Mouse (Mus musculus) retina, postnatal 7 days (tissue): Measurements from ENCODE around the gene Neurl1a.
A peak's percentile ranks its signal among the peaks of the same experiment; 100 is the strongest.

Source experiments
- DNase-seq: peaks from one replicate; pipeline ENCODE4 v3.0.0-alpha.2; 2012; ENCODE audit warnings: low read depth, low spot score

Gene Neurl1a

DNA sequence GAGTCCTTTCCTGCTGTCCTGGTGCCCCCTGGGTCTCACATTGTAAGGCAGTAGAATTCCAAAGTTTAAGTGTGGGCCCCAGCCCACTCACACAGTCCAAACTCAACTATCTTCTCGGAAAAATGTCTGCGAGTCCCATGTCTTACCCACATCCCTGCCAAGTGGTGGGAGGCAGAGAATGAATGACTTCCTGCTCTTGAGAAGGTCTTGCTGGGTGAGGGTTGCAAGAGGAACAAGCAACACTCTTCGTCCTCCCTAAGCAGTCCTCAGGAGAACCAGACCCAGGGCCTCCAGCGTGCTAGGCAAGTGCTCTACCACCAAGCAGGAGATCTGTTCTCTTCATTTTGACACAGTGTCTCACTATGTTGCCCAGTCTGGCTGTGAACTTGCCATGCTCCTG is 63.6 kb downstream of the Neurl1a start:
- DNase-seq = no peak

DNA sequence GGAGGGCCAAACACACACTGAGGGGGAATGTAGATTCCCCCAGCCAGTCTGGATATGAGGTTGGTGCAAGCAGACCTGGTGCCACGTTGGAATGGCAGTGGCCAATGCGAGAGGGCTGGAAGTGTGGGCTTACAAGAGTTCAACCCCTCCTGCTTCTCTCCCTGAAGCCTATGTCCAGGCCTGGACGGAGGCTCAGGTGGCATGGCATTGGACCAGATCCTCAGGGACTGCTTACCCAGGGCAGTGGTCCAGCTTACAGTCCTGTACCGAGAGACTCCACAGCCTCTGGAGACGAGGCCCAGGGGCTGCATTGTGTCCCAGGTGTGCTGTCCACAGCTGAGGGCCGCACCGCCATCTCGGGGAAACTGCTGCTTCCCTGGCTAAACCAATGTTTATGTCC is 66.9 kb downstream of the Neurl1a start:
- no peak for DNase-seq

DNA sequence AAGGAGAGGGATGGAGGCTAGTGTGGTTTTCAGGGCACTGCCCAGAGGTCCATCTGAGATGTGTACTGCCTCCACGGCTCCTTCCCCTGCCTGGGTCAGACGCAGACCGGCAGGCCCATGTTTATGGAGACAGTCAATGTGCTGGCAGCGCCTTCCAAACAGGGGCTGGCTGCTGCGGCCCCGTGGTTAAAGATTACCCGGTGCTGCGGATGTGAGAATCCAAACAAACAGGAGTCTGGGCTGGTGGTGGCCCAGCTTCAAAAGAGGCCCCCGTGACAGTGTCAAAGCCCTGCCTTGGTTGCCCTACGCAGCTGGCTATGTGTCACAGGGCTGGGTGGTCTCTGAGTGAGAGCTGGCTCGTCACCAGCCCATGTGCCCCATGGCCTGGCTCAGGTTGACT is 69.2 kb downstream of the Neurl1a start:
- DNase-seq = no peak

DNA sequence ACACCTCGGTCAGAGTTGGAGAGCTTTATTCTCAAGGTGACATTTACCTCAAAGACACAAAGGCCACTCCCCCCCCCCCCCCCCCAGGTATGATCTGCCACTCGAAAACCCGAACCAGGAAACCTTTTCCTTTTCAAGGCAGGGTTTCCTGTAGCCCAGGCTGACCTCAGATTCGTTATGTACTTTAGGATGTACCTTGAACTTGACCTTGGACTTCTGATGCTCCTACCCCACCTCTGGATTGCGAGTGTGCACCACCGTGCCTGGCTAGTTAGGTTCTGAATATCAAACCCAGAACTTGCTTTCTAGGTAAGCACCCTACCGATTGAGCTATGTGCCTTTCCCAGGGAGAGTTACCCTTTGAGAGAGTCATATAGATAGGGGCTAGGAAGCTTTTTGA is 69.7 kb downstream of the Neurl1a start:
- no peak for DNase-seq

DNA sequence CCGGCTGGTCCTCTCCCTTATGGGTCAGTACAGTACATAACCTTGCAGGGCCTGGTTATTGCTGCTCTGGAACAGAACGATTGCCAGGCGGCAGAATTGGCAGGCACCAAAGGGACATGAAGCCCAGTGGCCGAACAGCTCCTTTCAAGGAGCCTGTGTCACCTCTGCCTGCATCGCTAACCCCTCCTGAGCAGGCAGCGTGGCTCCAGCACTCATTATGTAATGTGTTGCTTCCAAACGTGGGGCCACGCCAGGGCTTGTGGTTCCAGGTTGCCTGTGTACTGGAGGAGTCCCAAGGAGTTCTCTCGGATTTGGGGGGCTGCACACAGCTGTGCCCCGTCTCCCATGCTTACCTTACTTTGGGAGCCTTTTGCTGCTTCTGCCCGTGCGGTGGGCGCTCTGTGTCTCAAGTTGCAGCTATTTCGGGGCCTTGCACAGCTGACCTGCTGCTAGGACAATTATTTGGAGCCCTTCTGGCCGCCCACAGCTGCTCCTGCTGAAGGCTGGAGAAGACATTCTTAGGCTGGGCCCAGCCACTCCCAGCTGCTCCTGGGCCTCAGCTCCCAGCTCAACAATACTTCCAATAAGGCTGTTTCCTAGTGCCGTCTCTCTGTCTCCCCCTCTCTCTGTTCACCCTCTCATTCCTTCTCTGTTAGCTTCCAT is 70.4 kb downstream of the Neurl1a start:
- no peak for DNase-seq

DNA sequence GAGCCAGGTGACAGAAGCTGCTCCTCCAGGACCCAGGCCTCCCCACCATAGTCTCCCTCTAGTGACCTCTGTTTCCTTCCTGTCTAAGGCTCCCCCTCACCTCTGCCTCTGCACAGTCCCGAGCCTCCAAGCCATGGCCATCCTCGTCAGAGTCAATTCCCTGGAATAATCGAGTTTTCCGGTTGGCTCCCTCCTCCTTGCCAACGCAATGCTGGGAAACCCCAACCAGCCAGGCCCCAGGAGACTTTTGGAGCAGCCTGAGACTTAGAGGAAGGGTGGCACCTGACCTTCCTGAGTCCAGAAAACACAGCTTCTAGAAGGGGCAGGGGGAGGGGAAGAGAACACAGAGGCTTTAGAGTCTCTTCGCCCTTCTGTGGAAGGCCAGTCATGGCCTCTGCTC is 72.3 kb downstream of the Neurl1a start:
- no peak for DNase-seq

DNA sequence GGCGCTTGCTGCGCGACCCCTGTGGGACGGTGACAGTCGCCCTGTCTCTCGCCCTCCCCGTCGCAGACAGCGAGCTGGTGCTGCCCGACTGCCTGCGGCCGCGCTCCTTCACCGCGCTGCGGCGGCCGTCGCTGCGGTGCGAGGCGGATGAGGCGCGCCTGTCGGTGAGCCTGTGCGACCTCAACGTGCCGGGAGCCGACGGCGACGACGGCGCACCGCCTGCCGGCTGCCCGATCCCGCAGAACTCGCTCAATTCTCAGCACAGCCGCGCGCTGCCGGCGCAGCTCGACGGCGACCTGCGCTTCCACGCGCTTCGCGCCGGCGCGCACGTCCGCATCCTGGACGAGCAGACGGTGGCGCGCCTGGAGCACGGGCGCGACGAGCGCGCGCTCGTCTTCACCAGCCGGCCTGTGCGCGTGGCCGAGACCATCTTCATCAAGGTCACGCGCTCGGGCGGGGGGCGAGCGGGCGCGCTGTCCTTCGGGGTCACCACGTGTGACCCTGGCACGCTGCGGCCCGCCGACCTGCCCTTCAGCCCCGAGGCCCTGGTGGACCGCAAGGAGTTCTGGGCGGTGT is 74.5 kb downstream of the Neurl1a start:
- DNase-seq = peak; percentile 39

DNA sequence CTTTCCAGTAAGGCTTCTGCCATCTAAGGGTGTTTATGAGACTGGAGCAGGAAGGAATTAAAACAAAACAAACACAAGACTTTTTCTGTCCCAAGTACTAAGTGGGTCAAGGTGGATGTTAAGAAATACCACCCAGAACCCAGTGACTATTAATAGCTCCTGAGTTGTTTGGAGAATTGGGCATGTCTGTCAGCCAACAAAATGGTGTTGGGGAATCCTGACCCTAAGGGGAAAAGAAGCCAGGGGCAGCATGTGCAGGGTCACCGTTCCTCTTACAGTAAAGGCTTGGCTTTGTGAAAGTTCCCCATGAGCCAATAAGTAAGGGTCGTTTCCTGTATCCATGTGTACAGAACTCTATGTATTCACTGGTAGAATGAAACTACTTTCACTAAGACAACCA is 76.4 kb downstream of the Neurl1a start:
- no peak for DNase-seq

DNA sequence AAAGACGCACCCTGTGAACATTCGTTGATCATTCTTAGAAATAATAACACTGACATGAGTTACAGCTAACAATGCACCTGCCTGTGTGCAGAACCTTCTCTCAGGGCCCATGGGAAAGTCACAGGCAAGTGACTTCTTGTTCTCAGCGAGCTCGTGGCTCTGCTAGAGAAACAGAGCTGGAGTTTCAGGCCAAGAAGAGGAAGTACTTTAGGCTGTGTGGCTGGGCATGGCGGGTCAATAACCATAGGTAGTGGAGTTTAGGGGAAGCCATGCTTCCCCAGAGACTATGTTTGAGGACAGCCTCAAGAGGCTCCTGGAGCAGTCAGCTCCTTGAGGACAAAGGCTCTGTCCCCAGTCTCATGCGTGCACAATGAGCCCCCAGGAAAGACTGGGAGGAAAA is 77.3 kb downstream of the Neurl1a start:
- DNase-seq = no peak

DNA sequence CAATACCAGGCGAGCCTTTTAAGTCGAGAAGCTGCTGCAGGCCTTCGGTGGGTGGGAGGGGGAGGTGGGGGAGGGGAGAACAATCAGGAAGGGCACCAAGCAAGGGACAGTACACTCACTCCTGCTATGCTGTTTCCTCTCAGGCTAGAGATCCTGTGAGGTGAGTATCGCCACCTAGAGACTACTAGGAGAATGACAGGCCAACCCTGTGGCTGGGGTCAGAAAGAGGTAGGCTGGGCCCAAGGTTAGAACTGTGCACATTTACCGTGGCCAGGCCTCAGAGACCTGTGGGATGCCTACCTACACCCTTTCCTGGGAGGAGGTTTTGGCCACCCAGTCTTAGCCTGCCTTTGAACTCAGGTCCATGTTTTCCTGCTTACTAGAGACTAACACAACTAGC is 81.0 kb downstream of the Neurl1a start:
- DNase-seq = peak; percentile 32

DNA sequence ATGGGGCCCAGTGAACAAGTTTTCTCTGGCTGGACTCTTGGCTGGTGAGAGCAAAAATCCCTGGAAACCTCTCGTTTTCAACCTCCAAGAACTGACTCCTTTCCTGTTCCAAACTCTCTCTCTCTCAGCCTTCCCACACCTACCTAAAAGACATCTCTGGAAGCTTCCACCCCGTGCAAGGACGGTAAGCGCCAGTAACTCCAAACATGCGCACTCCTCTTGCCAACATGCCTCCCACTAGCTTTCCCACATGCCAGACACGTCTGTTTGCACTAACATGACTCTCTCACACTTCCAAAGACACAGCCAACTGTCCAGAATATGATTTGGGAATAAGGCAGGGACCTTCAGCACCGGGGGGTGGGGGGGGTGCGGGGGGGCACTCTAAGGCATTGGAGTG is 82.6 kb downstream of the Neurl1a start:
- no peak for DNase-seq

DNA sequence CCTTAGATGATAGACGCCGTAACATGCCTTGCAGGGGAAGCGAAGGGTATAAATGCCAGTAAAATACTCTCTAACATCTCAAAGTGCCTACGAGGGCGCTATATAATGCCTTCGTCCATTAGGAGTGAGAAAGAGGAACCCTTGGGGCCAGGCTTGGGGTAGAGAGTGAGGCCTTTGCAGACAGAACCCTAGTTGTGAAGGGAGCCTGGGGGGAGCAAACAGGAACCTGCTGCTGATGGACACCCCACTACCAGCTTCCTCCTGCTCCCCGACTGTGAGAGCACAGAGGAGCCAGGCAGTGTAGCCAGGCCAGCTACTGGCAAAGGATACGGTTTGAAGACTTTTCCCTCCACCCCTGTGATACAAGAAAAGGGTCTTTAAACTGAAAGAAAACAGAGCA is 85.0 kb downstream of the Neurl1a start:
- no peak for DNase-seq

DNA sequence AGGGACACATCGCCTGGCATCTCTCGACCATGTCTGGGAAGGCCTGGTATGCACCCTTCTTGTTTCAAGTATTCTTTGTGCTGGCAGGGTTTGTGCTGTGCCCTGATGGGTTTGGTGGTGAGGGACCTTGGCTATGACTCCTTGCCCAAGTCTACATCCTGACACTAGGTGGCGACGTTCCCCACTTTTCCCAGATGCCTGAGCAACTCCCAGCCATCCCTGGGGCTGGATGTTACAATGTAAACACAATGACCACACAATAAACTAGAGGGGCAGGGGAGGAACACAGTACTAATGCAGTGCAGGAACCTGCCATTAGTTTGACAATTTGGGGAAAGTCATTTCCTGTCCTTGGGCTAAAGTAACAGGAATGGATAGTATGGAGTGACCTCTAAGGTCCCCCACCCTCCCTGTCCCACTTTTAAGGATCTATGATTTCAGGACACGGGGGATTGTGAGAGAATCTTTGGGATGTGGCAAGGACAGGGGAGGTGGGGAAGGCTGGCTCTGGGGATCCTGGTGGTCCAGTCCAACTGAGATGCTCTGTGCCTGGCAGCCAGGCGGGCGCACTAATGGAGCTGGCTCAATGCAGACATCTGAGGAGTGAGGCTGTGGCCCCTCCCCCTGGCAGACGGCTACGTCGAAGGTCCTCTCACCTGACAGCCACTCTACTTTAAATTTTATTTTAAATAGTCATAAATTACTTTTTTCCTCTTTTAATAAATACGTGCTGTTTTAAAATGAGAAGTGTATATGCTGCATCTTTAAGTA is 85.9 kb downstream of the Neurl1a start:
- DNase-seq = peak; percentile 68

DNA sequence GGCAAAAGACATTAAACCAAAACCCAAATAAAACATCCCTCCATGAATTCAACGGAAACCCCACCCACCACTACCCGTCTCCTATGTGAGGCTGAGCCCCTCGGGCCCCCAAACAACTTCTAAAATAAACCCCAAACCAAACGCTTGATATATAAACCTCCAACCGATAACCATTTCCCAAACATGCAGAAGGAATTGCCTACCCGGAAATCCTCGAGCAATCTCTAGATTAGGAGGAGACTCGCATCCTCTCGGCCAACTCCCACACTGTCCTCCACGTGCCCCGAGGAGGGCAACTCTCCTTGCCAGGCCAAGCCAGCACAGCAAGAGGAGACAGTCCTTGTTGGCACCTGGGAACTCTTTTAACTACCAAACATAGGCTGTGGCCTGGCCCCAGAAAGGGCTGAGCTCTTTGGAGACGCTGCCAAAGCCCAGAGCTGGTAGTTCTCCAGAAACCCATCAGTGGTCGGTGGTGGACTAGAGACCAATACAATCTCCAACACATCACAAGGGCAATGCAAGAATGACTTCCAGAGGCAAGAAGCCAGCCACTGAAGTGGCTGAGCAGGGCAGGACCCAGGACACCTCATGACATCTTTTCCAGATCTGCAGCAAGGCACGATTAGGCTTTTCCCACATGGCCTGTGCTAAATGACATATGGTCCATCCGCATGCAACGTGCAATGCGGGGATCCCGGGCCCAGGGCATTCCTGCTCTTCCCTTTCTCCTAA is 87.6 kb downstream of the Neurl1a start:
- DNase-seq = no peak

DNA sequence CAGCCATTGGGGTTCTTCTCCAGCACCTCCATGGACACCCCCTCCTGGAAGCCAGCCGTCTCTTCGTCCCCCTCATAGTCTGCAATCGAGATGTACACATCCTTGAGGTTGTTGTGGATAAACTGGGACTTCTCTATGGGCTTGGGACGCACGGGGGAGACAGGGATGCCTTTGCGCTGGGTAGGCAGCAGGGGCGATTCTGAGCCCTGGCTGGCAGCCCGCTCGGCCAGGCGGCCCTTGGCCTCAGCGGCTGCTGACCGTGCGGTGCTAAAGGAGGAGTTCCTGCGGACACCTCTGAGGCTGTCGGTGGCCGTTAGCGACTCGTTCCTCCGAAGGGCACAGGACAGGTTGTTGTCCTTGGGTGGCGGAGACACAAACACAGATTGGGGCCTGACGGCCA is 88.4 kb downstream of the Neurl1a start:
- DNase-seq = no peak

DNA sequence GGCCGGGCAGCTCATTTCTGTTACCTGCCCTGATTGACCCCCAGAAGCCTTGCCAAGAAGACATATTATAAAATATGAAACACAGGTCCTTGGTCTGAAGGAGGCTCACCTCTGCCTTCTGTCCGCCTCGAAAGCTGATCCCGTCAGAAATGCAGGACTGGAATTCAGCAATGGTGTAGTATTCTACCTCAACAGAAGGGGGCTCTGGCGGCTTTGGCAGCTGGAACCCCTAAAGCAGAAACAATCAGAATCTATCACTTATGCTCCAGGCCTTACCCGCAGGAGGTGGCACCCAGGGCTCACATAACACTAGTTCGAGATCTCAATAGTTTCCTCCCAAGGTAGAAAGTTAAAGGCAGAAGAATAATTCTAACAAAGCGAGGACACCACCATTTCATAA is 91.1 kb downstream of the Neurl1a start:
- DNase-seq = no peak

DNA sequence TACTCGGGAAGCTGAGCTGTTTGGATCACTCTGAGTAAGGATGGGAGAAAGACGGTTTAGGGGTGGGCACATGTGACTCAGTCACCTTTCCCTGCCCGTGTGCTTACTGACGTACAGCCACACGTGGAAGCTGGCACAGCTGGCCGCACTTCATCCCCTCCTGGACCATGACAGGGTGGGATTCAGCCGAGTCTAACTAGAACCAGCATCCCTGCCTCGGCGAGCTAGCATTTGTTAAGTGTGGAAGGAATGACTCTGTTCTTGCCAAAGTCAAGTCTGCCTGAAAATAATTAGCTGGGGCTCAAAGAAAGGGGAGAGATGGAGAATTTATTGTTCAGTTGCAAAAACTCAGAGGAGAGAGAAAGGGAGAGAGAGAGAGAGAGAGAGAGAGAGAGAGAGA is 91.9 kb downstream of the Neurl1a start:
- no peak for DNase-seq

DNA sequence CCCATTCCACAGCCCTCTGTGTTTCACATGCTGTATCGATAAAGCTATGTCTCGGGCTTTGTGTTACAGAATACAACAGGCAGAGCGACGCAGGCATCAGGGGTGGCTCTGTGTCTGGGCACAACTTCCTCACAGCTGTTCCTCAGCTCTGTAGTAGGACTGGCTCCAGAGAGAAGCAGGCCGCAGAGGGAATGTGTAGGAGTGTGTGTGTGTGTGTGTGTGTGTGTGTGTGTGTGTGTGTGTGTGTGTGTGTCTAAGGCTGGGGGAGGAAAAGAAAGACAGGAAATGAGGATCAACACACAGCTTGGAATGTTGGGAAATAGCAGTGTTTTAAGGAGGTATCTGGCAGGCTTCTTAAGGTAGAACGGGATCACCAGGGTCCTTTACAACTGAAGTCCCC is 98.1 kb downstream of the Neurl1a start:
- DNase-seq = no peak

DNA sequence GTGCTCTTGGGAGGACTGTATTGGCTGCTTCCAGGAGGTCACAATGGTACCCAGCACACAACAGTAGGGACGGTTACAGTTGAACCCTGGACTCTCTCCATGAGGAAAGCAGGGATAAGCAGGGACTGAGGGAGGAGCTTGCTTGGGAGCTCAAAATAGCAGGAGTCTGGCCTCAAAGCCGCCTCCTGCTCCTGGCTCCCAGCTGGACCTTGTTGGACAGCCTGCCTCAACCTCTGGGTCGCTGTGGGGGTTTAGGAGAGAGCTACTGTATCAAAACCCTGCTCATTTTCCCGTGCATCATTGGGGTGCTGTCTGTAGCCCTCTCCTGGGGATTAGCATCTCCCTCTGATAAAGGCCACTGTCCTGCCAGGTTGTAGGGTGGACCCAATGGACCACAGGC is 100.8 kb downstream of the Neurl1a start:
- DNase-seq = no peak

DNA sequence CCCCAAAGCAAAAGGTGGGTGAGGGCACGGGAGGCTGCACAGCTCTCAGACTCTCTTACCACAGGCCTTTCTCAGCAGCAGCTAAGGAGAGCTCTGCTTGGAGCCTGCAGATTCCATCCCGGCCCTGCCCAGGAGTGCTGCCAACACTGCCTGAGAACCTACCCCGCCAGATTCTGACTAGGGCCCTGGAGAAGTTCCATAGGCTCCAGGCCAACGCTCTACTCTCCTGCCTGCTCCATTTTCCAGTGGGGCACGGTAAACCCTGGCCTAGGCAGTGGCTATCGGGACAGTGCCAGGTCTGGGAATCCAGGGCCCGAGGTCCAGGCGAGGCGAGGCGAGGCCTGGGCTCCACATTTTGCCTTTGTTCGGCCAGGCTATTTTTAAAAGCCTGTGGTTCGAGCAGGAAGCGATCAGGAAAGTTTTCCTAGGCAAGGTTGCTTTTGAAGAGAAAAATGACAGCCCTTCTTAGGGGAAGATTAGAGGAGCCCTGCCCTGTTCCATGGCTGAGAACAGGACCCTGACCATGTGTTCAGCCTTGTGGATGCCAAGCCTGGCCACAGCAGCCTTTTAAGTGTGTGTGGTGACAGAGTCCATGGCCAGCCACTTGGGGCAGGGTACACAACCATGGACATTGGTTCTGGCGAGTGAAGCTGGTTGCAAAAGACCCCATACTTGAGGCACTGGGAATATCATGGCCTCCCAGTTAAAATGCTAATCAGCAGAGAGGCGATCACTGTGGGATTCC is 101.3 kb downstream of the Neurl1a start:
- DNase-seq = no peak

DNA sequence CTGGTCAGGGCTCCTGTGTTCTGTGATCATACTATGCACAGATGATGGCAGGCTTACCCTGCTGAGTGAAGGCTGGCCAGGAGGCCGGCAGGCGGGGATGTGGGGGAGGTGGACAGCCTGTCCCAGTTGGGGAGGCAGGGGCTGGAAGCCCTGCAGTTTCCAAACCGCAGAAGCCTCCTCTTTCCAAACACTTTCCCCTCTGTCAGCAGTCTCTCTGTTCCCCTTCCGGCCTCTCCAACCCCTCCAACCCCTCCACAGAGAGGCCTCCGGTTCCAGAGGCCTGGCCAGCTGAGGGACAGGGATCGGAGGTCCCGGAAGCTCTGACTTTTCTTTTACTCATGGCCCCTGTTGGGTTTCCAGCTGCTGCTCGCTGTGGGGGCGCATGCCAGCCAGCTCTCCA is 102.3 kb downstream of the Neurl1a start:
- no peak for DNase-seq

DNA sequence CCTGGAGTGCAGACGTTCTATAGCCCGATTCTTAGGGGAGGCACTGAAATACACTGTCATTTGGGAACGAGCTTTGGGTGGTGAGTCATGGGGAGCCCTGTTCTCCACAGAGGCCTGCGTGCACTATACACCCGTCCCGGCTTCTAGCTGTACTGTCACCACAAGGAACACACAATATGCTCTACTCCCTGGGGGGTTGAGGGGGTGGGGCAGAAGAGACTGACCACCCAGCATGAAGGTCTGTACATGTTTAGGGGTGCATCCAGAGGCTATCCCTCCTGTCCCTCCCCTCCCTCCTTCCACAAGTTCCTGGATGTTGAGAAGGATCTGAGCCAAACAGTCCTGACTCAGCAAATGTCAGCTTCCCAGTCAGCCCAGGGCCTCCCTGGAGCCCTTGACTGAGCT is 103.4 kb downstream of the Neurl1a start:
- DNase-seq = no peak
